Mouse (Mus musculus) urinary bladder, adult 18-20 months (tissue): ENCODE data around the gene Cwf19l1.
A peak's percentile ranks its signal among the peaks of the same experiment; 100 is the strongest.

Experiments
- DNase-seq, 2 experiments: peaks; one replicate each; pipeline ENCODE4 v3.0.0; 2022; ENCODE audit warnings: low spot score in 2 of 2, mixed read lengths in 2 of 2

The Cwf19l1 gene

DNA sequence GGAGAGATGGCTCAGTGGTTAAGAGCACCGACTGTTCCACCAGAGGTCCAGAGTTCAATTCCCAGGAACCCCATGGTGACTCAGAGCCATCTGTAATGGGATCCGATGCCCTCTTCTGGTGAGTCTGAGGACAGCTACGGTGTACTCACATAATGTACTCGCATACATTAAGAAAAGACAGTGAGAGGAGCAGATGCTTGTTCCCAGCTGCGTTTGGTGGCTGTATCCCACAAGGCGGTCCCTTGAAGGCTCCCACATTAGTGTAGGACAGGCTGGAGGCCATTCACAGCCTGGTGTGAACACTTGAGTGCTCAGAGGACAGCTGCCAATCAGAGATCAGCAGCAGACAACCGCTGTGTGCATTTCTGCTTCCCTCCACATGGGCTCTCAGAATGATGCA is 24.0 kb downstream of the Cwf19l1 start:
- DNase-seq = no peak

DNA sequence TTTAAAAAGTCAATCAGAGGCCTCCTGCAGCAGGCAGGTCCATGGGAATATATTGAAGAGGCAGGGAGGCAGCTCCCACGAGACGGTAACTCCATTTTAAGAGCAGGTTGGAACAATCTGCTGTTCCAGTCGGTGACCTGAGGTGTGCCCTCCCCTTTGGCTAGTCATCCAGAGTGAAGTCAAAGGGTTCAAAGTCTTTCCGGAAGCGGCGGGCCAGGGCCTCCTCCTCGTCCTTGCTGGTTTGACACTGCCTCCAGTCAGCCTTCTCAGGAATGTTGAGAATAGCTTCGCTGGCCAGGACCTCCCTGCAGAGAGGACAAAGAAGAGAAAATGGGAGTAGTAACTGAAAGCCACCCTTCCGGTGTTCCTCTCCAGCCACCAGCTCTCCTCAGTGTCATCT is 25.3 kb downstream of the Cwf19l1 start:
- no peak for DNase-seq

- DNase-seq = no peak
These were observed 26.7 kb downstream of the Cwf19l1 start for GRCm38 (mm10) chr19:44108996-44109395.

DNA sequence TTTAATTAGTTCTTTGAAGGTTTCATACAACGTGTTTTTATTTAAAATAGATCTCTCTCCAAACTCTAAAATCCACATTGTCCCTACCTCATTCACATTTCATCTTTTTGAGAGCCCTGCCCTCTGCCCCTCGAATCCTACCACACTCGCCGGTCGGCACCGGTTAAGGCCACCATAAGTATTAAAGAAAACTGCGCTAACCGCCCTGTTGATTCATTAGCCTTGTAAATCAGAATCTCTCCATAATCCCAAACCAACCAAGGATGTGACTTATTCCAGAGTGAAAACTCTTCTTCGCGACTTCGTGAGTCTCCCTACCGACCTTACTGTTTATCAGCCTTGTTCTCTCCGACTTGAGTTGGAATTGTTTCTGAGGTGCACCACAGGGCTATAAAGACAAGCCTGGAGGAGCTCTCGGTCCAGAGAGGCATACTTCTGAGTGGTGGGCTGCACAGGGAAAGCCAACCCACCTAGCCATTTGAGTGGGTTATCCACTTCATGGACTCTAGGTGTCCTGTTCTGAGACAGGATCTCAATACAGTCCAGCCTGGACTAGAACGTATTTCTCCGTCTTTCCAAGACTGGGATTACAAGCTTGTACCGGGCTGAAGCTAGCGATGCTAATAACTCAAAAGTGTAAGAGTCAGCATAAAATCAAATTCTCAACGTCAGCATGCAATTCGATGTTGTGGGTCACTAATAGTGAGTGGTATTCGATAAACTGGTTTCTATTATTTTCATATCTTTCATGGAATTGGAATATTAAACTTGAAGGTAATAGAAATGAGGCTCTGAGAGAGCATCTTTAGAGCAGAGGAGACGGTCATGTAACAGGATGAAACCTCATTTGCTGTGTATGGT is 27.8 kb downstream of the Cwf19l1 start:
- peak in 1 of 2 experiments; percentile 4 for DNase-seq

DNA sequence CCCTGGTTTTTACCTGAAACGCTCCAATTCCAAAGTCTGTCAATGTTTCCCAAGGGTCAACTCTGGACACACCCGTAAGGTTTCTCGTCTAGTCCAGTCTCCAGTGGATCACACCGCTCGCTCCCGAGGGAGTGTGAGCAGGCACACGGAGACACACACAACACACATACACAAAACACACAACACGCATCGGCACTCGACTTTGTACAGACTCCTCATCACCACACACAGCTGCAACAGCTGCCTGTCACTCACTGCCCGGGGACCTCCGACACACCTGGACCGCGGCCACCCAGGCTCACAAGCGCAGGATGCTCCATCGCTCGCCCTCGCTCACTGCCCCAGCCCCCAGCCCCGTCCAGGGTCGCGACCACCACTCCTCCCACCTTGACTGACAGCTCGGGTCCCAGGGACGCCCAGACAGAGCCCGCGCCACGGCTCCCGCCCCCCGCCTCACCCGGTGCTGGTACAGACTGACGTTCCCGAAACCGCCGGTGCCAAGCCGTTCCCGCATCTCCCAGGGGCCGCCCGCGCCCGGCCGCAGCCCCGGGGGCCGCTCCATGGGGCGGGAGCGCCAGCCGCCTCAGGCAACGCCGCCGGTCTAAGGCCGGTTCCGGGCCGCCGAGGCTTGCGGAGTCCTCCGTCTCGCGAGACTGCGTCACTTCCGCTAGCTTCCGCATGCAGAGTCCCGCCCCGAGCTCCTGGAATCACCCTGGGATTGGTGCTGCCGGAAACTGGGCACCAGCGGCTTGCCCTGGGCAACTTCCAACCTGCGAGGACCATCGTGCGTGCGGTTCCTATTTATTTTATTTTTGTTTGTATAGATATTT is 28.6 kb downstream of the Cwf19l1 start, which contains the start of gene Chuk:
Gene Chuk (minus strand): TSS at position 650 of the 830 bp plus-strand sequence.
- peak; percentile 92 to 95 for DNase-seq

GRCm38 (mm10) chr19:44104393-44104792 is 31.3 kb downstream of the Cwf19l1 start:
- no peak for DNase-seq

GRCm38 (mm10) chr19:44103001-44103400 is 32.7 kb downstream of the Cwf19l1 start:
- DNase-seq = no peak

DNA sequence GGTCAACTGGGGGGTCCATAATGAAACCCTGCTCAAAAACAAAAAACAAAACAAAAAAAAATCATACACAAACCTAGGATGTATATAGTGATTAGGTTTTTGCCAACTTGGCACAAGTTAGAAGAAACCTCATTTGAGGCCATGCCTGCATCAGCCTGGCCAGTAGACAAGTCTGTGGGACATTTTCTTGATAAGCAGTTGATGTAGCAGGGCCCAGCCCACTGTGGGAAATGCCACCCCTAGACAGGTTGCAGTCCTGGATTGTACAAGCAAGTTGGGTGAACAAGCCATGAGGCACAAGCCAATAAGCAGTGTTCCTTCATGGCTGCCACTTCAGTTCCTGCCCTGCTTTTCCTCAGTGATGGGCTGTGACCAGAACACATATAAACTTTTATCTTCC is 34.8 kb downstream of the Cwf19l1 start:
- no peak for DNase-seq

DNA sequence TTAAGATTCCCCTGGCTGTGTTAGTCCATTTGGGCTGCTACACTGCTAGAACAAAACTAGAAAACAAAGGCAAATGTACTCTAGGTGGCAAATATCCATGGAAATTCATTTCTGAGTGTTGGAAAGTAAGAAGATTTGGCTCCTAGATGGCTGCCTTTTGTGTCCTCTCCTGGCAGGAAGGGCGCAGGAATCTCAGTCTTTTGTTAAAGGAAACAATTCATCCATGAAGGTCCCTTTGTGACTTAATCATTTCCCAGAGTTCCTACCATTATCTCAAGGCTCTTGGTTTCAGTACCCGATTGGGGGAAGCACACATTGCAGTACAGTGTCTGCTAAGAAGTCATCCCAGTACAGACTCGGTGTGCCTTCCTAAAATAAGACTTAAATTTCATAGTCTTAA is 49.4 kb downstream of the Cwf19l1 start:
- no peak for DNase-seq

GRCm38 (mm10) chr19:44080920-44081319 is 54.8 kb downstream of the Cwf19l1 start:
- no peak for DNase-seq

DNA sequence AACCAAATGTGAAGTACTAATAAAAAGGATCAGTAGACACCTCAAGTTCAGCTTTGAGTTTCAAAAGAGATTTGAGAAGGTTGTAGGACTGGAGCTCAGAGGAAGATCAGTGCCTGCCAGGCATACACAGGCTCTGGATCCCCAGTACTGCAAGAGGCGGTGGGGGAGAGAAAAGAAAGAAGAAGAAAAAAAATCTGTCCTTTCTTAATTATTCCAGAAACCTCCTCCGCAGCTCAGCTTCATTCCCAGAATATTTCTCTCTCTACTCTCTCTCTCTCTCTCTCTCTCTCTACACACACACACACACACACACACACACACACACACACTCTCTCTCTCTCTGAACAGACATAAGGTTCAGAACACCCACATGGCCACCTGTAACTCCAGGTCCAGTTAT is 55.7 kb downstream of the Cwf19l1 start:
- DNase-seq = no peak

DNA sequence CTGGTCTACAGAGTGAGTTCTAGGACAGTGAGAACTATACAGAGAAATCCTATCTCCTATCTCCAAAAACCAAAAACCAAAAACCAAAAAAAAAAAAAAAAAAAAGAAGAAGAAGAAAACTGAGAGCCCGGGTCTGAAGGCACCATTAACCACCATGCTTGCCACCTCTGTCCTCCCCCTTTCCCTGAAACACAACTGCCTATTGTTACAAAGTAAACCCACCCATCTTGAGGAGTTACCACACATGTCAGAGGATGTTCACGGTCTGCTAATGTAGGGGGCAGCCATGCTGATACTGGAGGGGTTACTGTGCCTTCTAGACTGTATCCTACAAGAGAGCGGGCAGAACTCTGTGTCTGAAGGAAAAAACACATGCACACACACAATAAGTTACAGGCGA is 58.7 kb downstream of the Cwf19l1 start:
- DNase-seq = no peak

DNA sequence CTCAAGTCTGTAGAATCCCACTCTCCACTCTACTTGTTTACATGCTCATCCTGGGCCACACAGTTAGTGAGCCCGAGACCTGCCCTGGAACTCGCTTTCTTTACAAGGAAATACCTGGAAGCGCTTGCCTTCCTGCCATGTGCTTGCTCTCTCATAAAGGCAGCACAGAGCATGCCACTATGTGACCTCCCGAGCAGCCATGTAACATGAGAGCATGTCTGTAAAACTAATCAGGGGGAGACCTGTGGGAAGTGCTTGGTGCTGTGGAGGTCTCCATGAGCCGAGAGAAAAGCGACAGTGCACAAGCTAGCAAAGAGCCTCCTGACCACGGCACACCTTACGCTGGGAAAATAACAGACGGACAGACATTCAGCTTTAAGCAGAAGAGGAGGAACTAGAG is 59.2 kb downstream of the Cwf19l1 start:
- no peak for DNase-seq

- no peak for DNase-seq
These were observed 60.7 kb downstream of the Cwf19l1 start for GRCm38 (mm10) chr19:44074986-44075385.

GRCm38 (mm10) chr19:44071166-44071565 is 64.5 kb downstream of the Cwf19l1 start:
- no peak for DNase-seq

DNA sequence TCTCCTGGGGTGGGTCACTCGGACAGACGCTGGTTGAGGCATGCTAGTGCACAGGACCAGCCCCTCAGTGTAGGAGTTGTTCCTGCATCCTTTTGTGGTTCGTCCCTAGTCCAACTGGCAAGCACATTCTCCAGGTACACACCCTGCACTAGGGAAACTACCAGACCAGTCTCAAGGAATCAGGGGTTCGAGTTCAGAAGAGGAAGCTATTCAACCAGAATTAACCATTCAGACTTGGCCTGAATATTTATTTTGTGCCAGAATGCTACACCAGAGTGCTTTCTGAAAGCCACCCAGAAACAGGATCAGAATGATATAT is 65.8 kb downstream of the Cwf19l1 start:
- no peak for DNase-seq

GRCm38 (mm10) chr19:44069121-44069913 is 66.4 kb downstream of the Cwf19l1 start, which contains the start of gene Erlin1:
Gene Erlin1, minus strand, starts transcription at chr19:44069785.
- DNase-seq = peak; percentile 83 to 87

DNA sequence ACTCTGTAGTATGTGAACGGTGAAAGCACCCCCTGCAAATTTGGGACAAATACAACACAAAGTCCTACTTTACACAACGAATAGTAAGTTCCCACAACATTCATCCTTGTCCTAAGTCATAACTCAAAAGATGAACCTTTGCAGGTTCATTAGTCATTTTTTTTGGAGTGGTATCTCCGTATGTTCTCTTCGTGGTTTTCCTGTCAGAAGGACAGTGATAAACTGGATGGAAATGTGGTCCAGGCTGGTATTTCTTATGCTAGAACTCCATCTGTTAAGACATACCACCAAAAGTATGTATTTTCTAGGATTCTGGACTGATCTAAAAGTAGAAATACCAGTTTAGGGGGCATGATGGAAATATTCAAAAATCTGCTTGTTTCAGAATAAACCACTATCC is 67.4 kb downstream of the Cwf19l1 start:
- DNase-seq = no peak

DNA sequence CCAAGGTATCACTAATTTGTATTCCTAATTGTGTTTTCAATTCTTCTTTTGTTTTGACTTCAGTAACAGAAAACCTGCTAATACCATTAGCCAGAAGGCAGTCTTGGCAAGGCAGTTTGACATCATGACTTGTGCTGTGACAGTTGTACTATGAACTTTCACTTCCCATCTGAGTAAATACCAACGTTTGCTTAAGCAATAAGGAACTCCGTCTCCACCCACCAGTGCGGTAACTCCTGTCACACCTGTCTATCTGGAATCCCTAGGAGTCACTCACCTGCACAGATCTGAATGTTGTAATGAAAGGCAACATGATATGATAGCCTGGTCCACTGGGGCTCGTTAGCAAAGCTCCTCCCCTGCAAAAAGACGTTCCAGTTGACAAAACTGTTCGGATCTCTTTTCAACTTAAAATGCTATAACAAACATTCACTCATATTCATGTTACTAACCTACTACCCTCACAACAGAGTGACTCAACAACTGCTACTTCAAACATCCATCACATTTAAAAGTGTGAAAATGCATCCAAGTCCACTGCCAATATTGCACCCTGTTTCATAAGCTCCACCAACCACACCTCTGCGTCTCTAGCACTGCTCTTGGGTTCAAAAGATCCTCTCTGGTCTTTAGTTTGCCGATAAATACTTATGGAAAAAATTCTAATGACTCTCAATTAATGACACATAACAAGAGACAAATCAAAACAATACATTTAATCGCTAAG is 68.2 kb downstream of the Cwf19l1 start:
- peak in 1 of 2 experiments; percentile 31 for DNase-seq

GRCm38 (mm10) chr19:44064734-44065133 is 70.9 kb downstream of the Cwf19l1 start:
- no peak for DNase-seq

- DNase-seq = no peak
These were observed 71.9 kb downstream of the Cwf19l1 start for GRCm38 (mm10) chr19:44063773-44064172.
